8 mouse cellular contexts compared by ENCODE assay signal in the genomic region with DNA sequence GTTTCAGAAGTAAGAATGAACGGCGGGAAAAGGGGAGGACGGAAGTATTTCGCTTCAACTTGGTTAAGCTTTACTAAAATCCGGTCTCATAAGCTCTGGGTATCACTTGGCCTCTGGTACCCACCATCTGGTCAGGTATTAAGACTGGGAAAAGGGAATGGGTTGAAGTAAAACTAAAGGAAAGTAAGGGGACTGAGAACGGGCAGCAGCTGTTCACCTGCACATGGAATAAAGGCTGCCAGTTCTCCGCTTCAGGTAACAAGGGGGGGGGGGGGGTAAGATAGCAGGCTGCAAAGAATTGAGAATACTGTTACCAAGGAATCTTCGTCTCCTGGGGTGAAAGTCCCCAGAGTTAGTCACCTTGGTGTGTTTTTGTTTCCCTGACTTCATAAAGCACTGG.
DNase-seq lines count a peak whose midpoint lies in the region; ATAC-seq and TF ChIP-seq lines count a peak whose summit lies in the region.

No protein-coding gene starts in this region.

- H3K4me3 ChIP-seq in testis, adult 2 months (ENCODE audit: control insufficient read depth, low read depth, low read length) = peak overlapping the region; percentile 89
- peak overlapping the region; percentile 67 for H3K4me3 ChIP-seq in liver, embryonic 13.5 days (replicated peaks)
- H3K4me3 ChIP-seq in stomach, postnatal 0 days (ENCODE audit: low read depth, low read length) = peak overlapping the region; percentile 52

- TF ChIP-seq EP300 in stomach, postnatal 0 days (optimal IDR thresholded peaks at IDR 0.05) = no peak

- WGBS in liver, embryonic 13.5 days (ENCODE audit: insufficient replicate concordance) = 20% methylated on average over 8 of the region's 8 CpGs
- 20% methylated on average over 8 of the region's 8 CpGs for WGBS in stomach, postnatal 0 days

- peak; percentile 19 for DNase-seq in embryo, embryonic 10 days (ENCODE audit: low spot score)
- DNase-seq in embryo, embryonic 9.5 days (ENCODE audit: extremely low spot score) = no peak
- DNase-seq in testis, postnatal 10 days (ENCODE audit: low spot score) = no peak
- DNase-seq in liver, embryonic 13.5 days = peak; percentile 0
- DNase-seq in stomach, postnatal 0 days (ENCODE audit: low spot score) = peak; percentile 11
- DNase-seq in layer of hippocampus, adult 8-10 months (ENCODE audit: low spot score in 2 of 2) = no peak
- DNase-seq in testis, postnatal 14 days (ENCODE audit: low spot score) = no peak

- ATAC-seq in liver, embryonic 13.5 days (ENCODE audit: low read depth) = no peak
- no peak for ATAC-seq in stomach, postnatal 0 days (ENCODE audit: low FRiP score, low TSS enrichment)

- H3K27ac ChIP-seq in testis, adult 2 months (ENCODE audit: control insufficient read depth, insufficient read depth, low read depth, low read length) = peak overlapping the region; percentile 7; the same call in 1 of the 2 replicates
- H3K27ac ChIP-seq in liver, embryonic 13.5 days = no peak overlapping the region
- H3K27ac ChIP-seq in stomach, postnatal 0 days (replicated peaks) = no peak overlapping the region

- TF ChIP-seq CTCF in testis, adult 2 months (IDR thresholded peaks at IDR 0.05; ENCODE audit: control insufficient read depth, insufficient read depth, insufficient replicate concordance, low read depth, low read length) = no peak
- TF ChIP-seq CTCF in stomach, postnatal 0 days (IDR thresholded peaks at IDR 0.05; ENCODE audit: low read depth) = no peak

- H3K36me3 ChIP-seq in testis, adult 2 months (ENCODE audit: control insufficient read depth, insufficient read depth, low read length) = no peaks in the 10 kb centered on the region
- H3K36me3 ChIP-seq in liver, embryonic 13.5 days = no peaks in the 10 kb centered on the region
- H3K36me3 ChIP-seq in stomach, postnatal 0 days (ENCODE audit: control insufficient read depth, insufficient read depth, low read length) = no peaks in the 10 kb centered on the region

- H3K27me3 ChIP-seq in testis, adult 2 months (ENCODE audit: control insufficient read depth, insufficient read depth, low read length) = no peaks in the 10 kb centered on the region
- H3K27me3 ChIP-seq in liver, embryonic 13.5 days = no peaks in the 10 kb centered on the region
- H3K27me3 ChIP-seq in stomach, postnatal 0 days (ENCODE audit: control insufficient read depth, insufficient read depth, low read length) = no peaks in the 10 kb centered on the region

- TF ChIP-seq POLR2A in testis, adult 2 months (IDR thresholded peaks at IDR 0.05; ENCODE audit: control insufficient read depth, low read depth, low read length) = no peak

- peak overlapping the region; percentile 73 for H3K4me2 ChIP-seq in liver, embryonic 13.5 days
- peak overlapping the region; percentile 76 for H3K4me2 ChIP-seq in stomach, postnatal 0 days (replicated peaks; ENCODE audit: low read depth)

- peak overlapping the region; percentile 69 for H3K9ac ChIP-seq in liver, embryonic 13.5 days
- no peak overlapping the region for H3K9ac ChIP-seq in stomach, postnatal 0 days (ENCODE audit: low read length)

- H3K4me1 ChIP-seq in testis, adult 2 months (ENCODE audit: control insufficient read depth, insufficient read depth, low read length) = no peaks in the 10 kb centered on the region
- H3K4me1 ChIP-seq in liver, embryonic 13.5 days (replicated peaks) = no peaks in the 10 kb centered on the region
- H3K4me1 ChIP-seq in stomach, postnatal 0 days (replicated peaks; ENCODE audit: control insufficient read depth, insufficient read depth) = no peaks in the 10 kb centered on the region

- H3K9me3 ChIP-seq in liver, embryonic 13.5 days (replicated peaks) = no peaks in the 10 kb centered on the region
- H3K9me3 ChIP-seq in stomach, postnatal 0 days (ENCODE audit: control insufficient read depth, low read length) = no peaks in the 10 kb centered on the region

Comparison
In these comparisons a context has a peak if more than half of its experiments do, and no peak if none do; other contexts are left out.
1. DNase-seq: peak in embryo, embryonic 10 days (single experiment), liver, embryonic 13.5 days (single experiment) and stomach, postnatal 0 days (single experiment); none in embryo, embryonic 9.5 days (single experiment), testis, postnatal 10 days (single experiment), layer of hippocampus, adult 8-10 months (0 of 2) and testis, postnatal 14 days (single experiment).
2. Peak in every context shown above with its lines, with median percentiles within 50 percentile points of each other: H3K4me3 ChIP-seq.